18 mouse cellular contexts compared by ENCODE assay signal in genomic region chr7:130044581-130044980, GRCm38 (mm10).
DNase-seq lines count a peak whose midpoint lies in the region; ATAC-seq lines count a peak whose summit lies in the region.
"Had no signal": no experiment of that assay in that cellular context is flagged by ENCODE, and none has a peak within 500 bp of the region (broad histone marks: within the 10 kb centered on the region; RNA-seq: fewer than 3 reads in every experiment).

No protein-coding gene starts in this region.

- no peak overlapping the region for H3K4me2 ChIP-seq in lung, embryonic 15.5 days
- no peak overlapping the region for H3K4me2 ChIP-seq in stomach, embryonic 16.5 days (ENCODE audit: low read depth, low read length)
- H3K4me2 ChIP-seq: hindbrain, embryonic 13.5 days; neural tube, embryonic 12.5 days had no signal

- peaks cover 55% of the 10 kb centered on the region for H3K4me1 ChIP-seq in lung, embryonic 15.5 days
- peaks cover 29% of the 10 kb centered on the region for H3K4me1 ChIP-seq in stomach, embryonic 16.5 days (ENCODE audit: control insufficient read depth, insufficient read depth, low read length)

- 41% methylated on average over 6 of the region's 6 CpGs for WGBS in lung, embryonic 15.5 days
- WGBS in stomach, embryonic 16.5 days, result 52% methylated on average over 6 of the region's 6 CpGs

- H3K36me3 ChIP-seq in lung, embryonic 15.5 days, result no peaks in the 10 kb centered on the region
- no peaks in the 10 kb centered on the region for H3K36me3 ChIP-seq in stomach, embryonic 16.5 days (ENCODE audit: control insufficient read depth, insufficient read depth, low read length)
- H3K36me3 ChIP-seq: hindbrain, embryonic 13.5 days; neural tube, embryonic 12.5 days had no signal

- peak; percentile 74 for DNase-seq in heart, adult 11 months
- no peak for DNase-seq in heart, adult 18-20 months
- peak; percentile 29 to 52 for DNase-seq in lung, adult 18-20 months
- no peak for DNase-seq in lung, postnatal 14 days
- DNase-seq in MN1 (ENCODE audit: low spot score), result no peak
- DNase-seq in layer of hippocampus, postnatal 25 days (ENCODE audit: extremely low spot score in 1 of 2, low spot score in 1 of 2), result no peak
- DNase-seq: adrenal gland, adult 2 months; cerebellum, postnatal 25 days; heart, postnatal 14 days; kidney, adult 18-20 months; kidney, postnatal 4 days; thymus, postnatal 4 days had no signal

- H3K9me3 ChIP-seq in lung, embryonic 15.5 days, result no peaks in the 10 kb centered on the region
- no peaks in the 10 kb centered on the region for H3K9me3 ChIP-seq in stomach, embryonic 16.5 days (replicated peaks; ENCODE audit: control insufficient read depth, low read length)
- H3K9me3 ChIP-seq: hindbrain, embryonic 13.5 days; neural tube, embryonic 12.5 days had no signal

- no peak for ATAC-seq in lung, embryonic 15.5 days (ENCODE audit: borderline replicate concordance, extremely low read depth, low FRiP score, low TSS enrichment)
- ATAC-seq in stomach, embryonic 16.5 days (ENCODE audit: insufficient read depth, low FRiP score), result peak; percentile 61
- ATAC-seq: forebrain, embryonic 14.5 days had no signal

- H3K27me3 ChIP-seq in lung, embryonic 15.5 days, result no peaks in the 10 kb centered on the region
- no peaks in the 10 kb centered on the region for H3K27me3 ChIP-seq in stomach, embryonic 16.5 days (ENCODE audit: control insufficient read depth, insufficient read depth, low read length)

- no peak overlapping the region for H3K9ac ChIP-seq in lung, embryonic 15.5 days
- H3K9ac ChIP-seq in stomach, embryonic 16.5 days (ENCODE audit: low read length), result no peak overlapping the region
- H3K9ac ChIP-seq: hindbrain, embryonic 13.5 days; liver, embryonic 14.5 days; neural tube, embryonic 12.5 days had no signal

- H3K27ac ChIP-seq in lung, embryonic 15.5 days, result peak overlapping the region; percentile 73
- peak overlapping the region; percentile 43 for H3K27ac ChIP-seq in stomach, embryonic 16.5 days (ENCODE audit: low read length)
- H3K27ac ChIP-seq: hindbrain, embryonic 13.5 days; liver, embryonic 14.5 days; neural tube, embryonic 12.5 days had no signal

- no peak overlapping the region for H3K4me3 ChIP-seq in lung, embryonic 15.5 days
- H3K4me3 ChIP-seq in stomach, embryonic 16.5 days (replicated peaks; ENCODE audit: low read length), result no peak overlapping the region
- H3K4me3 ChIP-seq: hindbrain, embryonic 13.5 days; neural tube, embryonic 12.5 days had no signal

Comparison
In these comparisons a context has a peak if more than half of its experiments do, and no peak if none do; other contexts are left out.
1. DNase-seq: peak in heart, adult 11 months (single experiment) and lung, adult 18-20 months (2 of 2); none in heart, adult 18-20 months (0 of 2), lung, postnatal 14 days (single experiment), MN1 (single experiment) and layer of hippocampus, postnatal 25 days (0 of 2).